Mouse (Mus musculus) neural tube, embryonic 11.5 days (tissue): ENCODE results near the gene Unc13a. TPM values are rescaled to one million over a fixed set of nuclear protein-coding genes. Genes with fewer than 3 reads are reported as not detected.

Source experiments
- ATAC-seq: fragments of 200-750 bp; cut with Nextera tagmentation; 2 replicates; pipeline ENCODE4 v1.8.0; 2017; ENCODE audit warnings: moderate number of reproducible peaks, mild to moderate bottlenecking, moderate TSS enrichment, moderate library complexity; ENCODE audit not compliant: insufficient read depth, low FRiP score, low TSS enrichment
- DNase-seq: peaks from one replicate; pipeline ENCODE4 v3.0.0-alpha.2; 2015; ENCODE audit warnings: low spot score
- H3K27ac ChIP-seq: fragments of 300-500 bp; sonication (generic); 2 replicates; pipeline ENCODE4 v1.5.1; 2014; ENCODE audit warnings: low read depth, mild to moderate bottlenecking, low read length
- H3K27me3 ChIP-seq: fragments of 300-500 bp; sonication (generic); 2 replicates; pipeline ENCODE4 v1.6.1; 2014; ENCODE audit warnings: mild to moderate bottlenecking, low read length, mixed read lengths; ENCODE audit not compliant: control insufficient read depth, insufficient read depth
- H3K36me3 ChIP-seq: fragments of 300-500 bp; sonication (generic); 2 replicates; pipeline ENCODE4 v1.6.1; 2014; ENCODE audit warnings: mild to moderate bottlenecking, low read length, moderate library complexity, mixed read lengths; ENCODE audit not compliant: control insufficient read depth, insufficient read depth
- H3K4me1 ChIP-seq: fragments of 300-500 bp; sonication (generic); 2 replicates; pipeline ENCODE4 v1.6.1; 2014; ENCODE audit warnings: low read length, mixed read lengths; ENCODE audit not compliant: control insufficient read depth, insufficient read depth
- H3K4me2 ChIP-seq: fragments of 300-500 bp; sonication (generic); 2 replicates; pipeline ENCODE4 v1.6.1; 2014; ENCODE audit warnings: low read depth, mild to moderate bottlenecking, moderate library complexity
- H3K4me3 ChIP-seq: fragments of 300-500 bp; sonication (generic); 2 replicates; pipeline ENCODE4 v1.5.1; 2014; ENCODE audit warnings: low read depth, low read length
- H3K9ac ChIP-seq: fragments of 300-500 bp; sonication (generic); 2 replicates; pipeline ENCODE4 v1.6.1; 2014; ENCODE audit warnings: mild to moderate bottlenecking, low read length
- H3K9me3 ChIP-seq: fragments of 300-500 bp; sonication (generic); 2 replicates; pipeline ENCODE4 v1.6.1; 2016; ENCODE audit warnings: low read length; ENCODE audit not compliant: control insufficient read depth
- WGBS: fragments of 180-500 bp; shearing (Covaris S2); extraction: QIAGEN DNeasy Blood & Tissue Kit; methylation state at CpG from one replicate; pipeline ENCODE4 v1.1.7; 2014; 5-methylcytosine and 5-hydroxymethylcytosine counted together
- microRNA-seq: library from miRNA; unstranded; fragments of <30 nt; microRNA quantifications from one replicate; pipeline ENCODE4, GENCODE M21; 2016
- polyA plus RNA-seq: library from polyadenylated mRNA; unstranded; fragments of >200 nt; fragmentation: Nextera tagmentation; extraction: Ambion mirVana; gene quantifications from 2 replicates; pipeline ENCODE4 v1.2.1, GENCODE M21; 2014

The Unc13a gene
- polyA plus RNA-seq, 1 experiment from 2014 or later: 7.7 TPM

GRCm38 (mm10) chr8:71580201-71580600, 91.4 kb downstream of the Unc13a start:
- H3K27ac ChIP-seq: no peak overlapping the region

GRCm38 (mm10) chr8:71579476-71579875, 92.1 kb downstream of the Unc13a start:
- Histone ChIP-seq H3K4me2 (no peak overlapping the region), H3K4me1 (no peaks in the 10 kb centered on the region), H3K27me3 (no peaks in the 10 kb centered on the region), H3K36me3 (no peaks in the 10 kb centered on the region; the same call in 1 of the 2 replicates), H3K9ac (no peak overlapping the region), H3K4me3 (no peak overlapping the region), H3K9me3 (no peaks in the 10 kb centered on the region), H3K27ac (no peak overlapping the region)
- DNase-seq (no peak), ATAC-seq (no peak)
- WGBS: 91% methylated on average over 14 of the region's 14 CpGs

More at GRCm38 (mm10) chr8:71580201-71580600, 91.4 kb downstream of the Unc13a start:
- Histone ChIP-seq H3K36me3 (no peaks in the 10 kb centered on the region; the same call in 1 of the 2 replicates), H3K27me3 (no peaks in the 10 kb centered on the region), H3K9ac (no peak overlapping the region), H3K4me2 (no peak overlapping the region), H3K9me3 (no peaks in the 10 kb centered on the region), H3K4me3 (no peak overlapping the region), H3K4me1 (no peaks in the 10 kb centered on the region)
- ATAC-seq: no peak
- 35% methylated on average over 9 of the region's 9 CpGs for WGBS
- no peak for DNase-seq

GRCm38 (mm10) chr8:71579009-71579408, 92.5 kb downstream of the Unc13a start:
- Histone ChIP-seq H3K9me3 (no peaks in the 10 kb centered on the region), H3K27ac (no peak overlapping the region), H3K36me3 (no peaks in the 10 kb centered on the region; the same call in 1 of the 2 replicates), H3K9ac (no peak overlapping the region), H3K4me3 (no peak overlapping the region), H3K4me2 (no peak overlapping the region), H3K4me1 (no peaks in the 10 kb centered on the region), H3K27me3 (no peaks in the 10 kb centered on the region)
- WGBS: 83% methylated on average over 1 of the region's 1 CpGs
- ATAC-seq (no peak), DNase-seq (no peak)

DNA sequence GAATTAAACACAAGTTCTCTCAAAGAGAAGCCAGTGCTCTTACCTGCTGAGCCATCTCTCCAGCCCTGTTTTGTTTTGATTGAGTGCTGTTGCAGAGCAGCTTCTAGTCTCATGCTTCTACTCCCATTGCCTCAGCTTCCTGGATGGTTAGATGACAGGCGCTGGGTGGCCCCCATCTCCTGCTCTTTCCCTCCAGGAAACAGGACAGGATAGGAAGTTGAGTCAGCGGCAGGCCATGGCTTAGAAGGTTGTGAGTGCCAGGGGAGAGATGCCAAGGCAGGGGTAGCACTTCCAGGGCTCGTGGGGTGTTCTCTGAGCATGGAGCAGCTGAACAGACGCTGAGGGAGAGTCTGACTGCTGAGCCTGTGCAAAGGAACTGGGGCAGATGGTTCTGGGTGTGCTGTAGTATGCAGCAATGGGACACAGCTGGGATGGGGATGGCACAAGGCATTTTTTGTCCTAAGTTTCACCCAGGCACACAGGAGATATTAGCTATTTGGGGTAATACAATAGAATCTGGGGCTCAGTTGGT, 93.6 kb downstream of the Unc13a start:
- ATAC-seq (no peak), DNase-seq (no peak)
- Histone ChIP-seq H3K9ac (no peak overlapping the region), H3K4me3 (no peak overlapping the region), H3K36me3 (no peaks in the 10 kb centered on the region; the same call in 1 of the 2 replicates), H3K4me1 (no peaks in the 10 kb centered on the region), H3K9me3 (no peaks in the 10 kb centered on the region), H3K27me3 (no peaks in the 10 kb centered on the region), H3K4me2 (no peak overlapping the region), H3K27ac (no peak overlapping the region)
- WGBS: 73% methylated on average over 4 of the region's 4 CpGs

- Histone ChIP-seq H3K27ac (no peak overlapping the region), H3K36me3 (no peaks in the 10 kb centered on the region), H3K4me2 (no peak overlapping the region), H3K9ac (no peak overlapping the region), H3K4me1 (peaks cover 9% of the 10 kb centered on the region; the same call in 1 of the 2 replicates), H3K9me3 (no peaks in the 10 kb centered on the region), H3K27me3 (no peaks in the 10 kb centered on the region), H3K4me3 (no peak overlapping the region)
- no peak for DNase-seq
- no peak for ATAC-seq
- WGBS: 67% methylated on average over 1 of the region's 1 CpGs
These were observed 96.5 kb downstream of the Unc13a start for GRCm38 (mm10) chr8:71575020-71575419.

DNA sequence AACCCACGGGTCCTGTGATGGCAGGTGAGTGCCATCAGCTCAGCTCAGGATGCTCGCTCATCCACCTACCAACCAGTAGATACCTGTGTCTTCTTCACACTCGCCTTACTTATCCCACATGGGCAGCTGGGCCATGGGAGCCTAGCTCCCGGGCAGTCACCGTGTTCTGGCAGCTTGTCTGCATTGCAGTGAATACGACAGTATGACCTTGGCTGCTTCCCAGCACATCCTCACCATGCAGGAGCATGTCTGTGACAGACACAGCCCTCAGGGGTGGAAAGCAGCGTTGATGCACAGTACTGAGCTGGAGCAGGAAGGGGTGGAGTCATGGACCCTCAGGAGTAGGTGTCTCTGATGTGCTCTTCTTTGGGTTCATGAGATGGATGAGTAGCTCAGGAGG, 97.1 kb downstream of the Unc13a start:
- Histone ChIP-seq H3K4me2 (no peak overlapping the region), H3K9me3 (no peaks in the 10 kb centered on the region), H3K9ac (no peak overlapping the region), H3K27ac (no peak overlapping the region), H3K4me3 (no peak overlapping the region), H3K36me3 (no peaks in the 10 kb centered on the region), H3K27me3 (no peaks in the 10 kb centered on the region), H3K4me1 (peaks cover 9% of the 10 kb centered on the region; the same call in 1 of the 2 replicates)
- 80% methylated on average over 7 of the region's 7 CpGs for WGBS
- no peak for DNase-seq
- no peak for ATAC-seq

Small RNA genes lying within 50 kb of the gene (microRNA-seq; reads per million reads assigned to microRNA genes)
- not detected for gene Mir6769b

Other genes with a start within 250 kb of the Unc13a start
- gene Abhd8, start 208.1 kb downstream of the Unc13a start, polyA plus RNA-seq: 60.7 and 63.4 TPM in 2 replicates
- gene Mrpl34, start 206.8 kb downstream of the Unc13a start, polyA plus RNA-seq: 196 and 205 TPM in 2 replicates
- 162 and 170 TPM in 2 replicates for gene Dda1, start 202.6 kb downstream of the Unc13a start, polyA plus RNA-seq
- gene Ano8, start 185.8 kb downstream of the Unc13a start, polyA plus RNA-seq: 5.6 and 6.3 TPM in 2 replicates
- gene Gtpbp3, start 183.7 kb downstream of the Unc13a start, polyA plus RNA-seq: 6.0 and 8.4 TPM in 2 replicates
- gene Plvap, start 160.0 kb downstream of the Unc13a start, polyA plus RNA-seq: 49.5 and 53.0 TPM in 2 replicates
- gene Ccdc194, start 146.0 kb downstream of the Unc13a start, polyA plus RNA-seq: 0.16 TPM in 1 of 2 replicates, not detected in the other
- 3.7 and 4.9 TPM in 2 replicates for gene Bst2, start 134.3 kb downstream of the Unc13a start, polyA plus RNA-seq
- 64.7 and 69.8 TPM in 2 replicates for gene Mvb12a, start 128.8 kb downstream of the Unc13a start, polyA plus RNA-seq
- 0.24 TPM in 1 of 2 replicates, not detected in the other for gene Tmem221, start 112.9 kb downstream of the Unc13a start, polyA plus RNA-seq
- not detected in 2 replicates for gene Nxnl1, start 105.2 kb downstream of the Unc13a start, polyA plus RNA-seq
- 10.5 and 12.7 TPM in 2 replicates for gene Slc27a1, start 102.9 kb downstream of the Unc13a start, polyA plus RNA-seq
- gene Pgls, start 79.6 kb downstream of the Unc13a start, polyA plus RNA-seq: 212 and 216 TPM in 2 replicates
- 3.6 and 4.2 TPM in 2 replicates for gene Fam129c, start 74.1 kb downstream of the Unc13a start, polyA plus RNA-seq
- gene Colgalt1, start 60.8 kb downstream of the Unc13a start, polyA plus RNA-seq: 54.5 and 57.4 TPM in 2 replicates
- gene Jak3, start 4.5 kb upstream of the Unc13a start, polyA plus RNA-seq: 1.6 and 2.0 TPM in 2 replicates
- gene Insl3, start 17.5 kb upstream of the Unc13a start, polyA plus RNA-seq: not detected in 2 replicates
- gene B3gnt3, start 30.0 kb upstream of the Unc13a start, polyA plus RNA-seq: 0.33 and 0.59 TPM in 2 replicates
- gene Fcho1, start 54.0 kb upstream of the Unc13a start, polyA plus RNA-seq: 12.3 and 12.4 TPM in 2 replicates
- 6.6 and 6.7 TPM in 2 replicates for gene Zfp709, start 210.3 kb upstream of the Unc13a start, polyA plus RNA-seq
- gene Zfp882, start 236.9 kb upstream of the Unc13a start, polyA plus RNA-seq: 7.2 and 8.1 TPM in 2 replicates
- 35.5 and 36.4 TPM in 2 replicates for gene Zfp617, start 236.9 kb upstream of the Unc13a start, polyA plus RNA-seq